Mouse (Mus musculus): ENCODE results near the gene Osbpl2. TPM values are rescaled to one million over a fixed set of nuclear protein-coding genes. Genes with fewer than 3 reads are reported as not detected.
A peak's percentile ranks its signal among the peaks of the same experiment; 100 is the strongest.

Osbpl2 gene
- polyA plus RNA-seq, 1 experiment from 2014 or later, result 38.2 TPM

GRCm38 (mm10) chr2:180124192-180124591 is 5.1 kb downstream of the Osbpl2 start:
- WGBS, result 83% methylated on average over 2 of the region's 2 CpGs
- H3K27ac ChIP-seq (ENCODE audit: low read length), result no peak overlapping the region
- H3K9me3 ChIP-seq (ENCODE audit: control insufficient read depth, low read depth, low read length), result no peaks in the 10 kb centered on the region
- H3K4me2 ChIP-seq (replicated peaks; ENCODE audit: low read depth, low read length), result no peak overlapping the region
- H3K9ac ChIP-seq (replicated peaks; ENCODE audit: low read depth, low read length), result no peak overlapping the region
- no peaks in the 10 kb centered on the region for H3K27me3 ChIP-seq (ENCODE audit: control insufficient read depth, insufficient read depth, low read length)
- ATAC-seq (ENCODE audit: insufficient number of reproducible peaks, insufficient read depth, low FRiP score, low read depth), result no peak
- no peaks in the 10 kb centered on the region for H3K36me3 ChIP-seq (ENCODE audit: control insufficient read depth, insufficient read depth, low read length)
- H3K4me1 ChIP-seq (ENCODE audit: control insufficient read depth, insufficient read depth, low read length), result peaks cover 20% of the 10 kb centered on the region
- H3K4me3 ChIP-seq (ENCODE audit: low read depth, low read length), result no peak overlapping the region

- 0 out of 2 replicates have a peak overlapping the region, but pooled peaks have one; percentile 10 for H3K27ac ChIP-seq (ENCODE audit: low read length)
Observed at GRCm38 (mm10) chr2:180126195-180126594, 7.1 kb downstream of the Osbpl2 start.

DNA sequence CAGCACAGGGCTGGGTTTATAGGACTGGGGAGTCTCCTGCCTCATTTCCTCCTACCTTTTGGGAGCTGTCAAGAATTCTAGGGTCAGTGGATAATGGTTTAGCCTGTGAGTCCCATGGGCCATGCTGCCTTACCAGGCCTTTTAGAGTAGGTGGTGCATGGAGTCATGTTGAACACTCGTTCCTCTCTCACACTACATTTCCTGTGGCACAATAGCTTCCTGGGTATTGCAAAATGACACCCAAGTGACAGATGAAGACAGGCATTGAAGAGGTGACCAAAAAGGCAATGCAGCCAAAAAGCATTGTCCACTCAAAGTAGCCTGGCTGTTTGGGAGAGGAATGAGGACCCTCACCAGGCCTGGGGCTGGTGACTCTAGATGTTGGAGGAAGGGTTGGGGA is 8.6 kb downstream of the Osbpl2 start:
- Histone ChIP-seq H3K27me3 (ENCODE audit: control insufficient read depth, insufficient read depth, low read length) (no peaks in the 10 kb centered on the region), H3K27ac (ENCODE audit: low read length) (no peak overlapping the region; the same call in 1 of the 2 replicates), H3K9me3 (ENCODE audit: control insufficient read depth, low read depth, low read length) (no peaks in the 10 kb centered on the region), H3K36me3 (ENCODE audit: control insufficient read depth, insufficient read depth, low read length) (no peaks in the 10 kb centered on the region), H3K4me1 (ENCODE audit: control insufficient read depth, insufficient read depth, low read length) (peaks cover 16% of the 10 kb centered on the region), H3K4me2 (replicated peaks; ENCODE audit: low read depth, low read length) (no peak overlapping the region), H3K4me3 (ENCODE audit: low read depth, low read length) (no peak overlapping the region), H3K9ac (replicated peaks; ENCODE audit: low read depth, low read length) (no peak overlapping the region)
- WGBS, result 64% methylated on average over 1 of the region's 1 CpGs
- no peak for ATAC-seq (ENCODE audit: insufficient number of reproducible peaks, insufficient read depth, low FRiP score, low read depth)

More at GRCm38 (mm10) chr2:180126195-180126594, 7.1 kb downstream of the Osbpl2 start:
- Histone ChIP-seq H3K9me3 (ENCODE audit: control insufficient read depth, low read depth, low read length) (no peaks in the 10 kb centered on the region), H3K4me3 (ENCODE audit: low read depth, low read length) (no peak overlapping the region), H3K36me3 (ENCODE audit: control insufficient read depth, insufficient read depth, low read length) (no peaks in the 10 kb centered on the region), H3K27me3 (ENCODE audit: control insufficient read depth, insufficient read depth, low read length) (no peaks in the 10 kb centered on the region), H3K9ac (replicated peaks; ENCODE audit: low read depth, low read length) (no peak overlapping the region), H3K4me1 (ENCODE audit: control insufficient read depth, insufficient read depth, low read length) (peaks cover 16% of the 10 kb centered on the region), H3K4me2 (replicated peaks; ENCODE audit: low read depth, low read length) (no peak overlapping the region)
- ATAC-seq (ENCODE audit: insufficient number of reproducible peaks, insufficient read depth, low FRiP score, low read depth), result peak; percentile 23; the same call in 1 of the 2 replicates
- WGBS, result 17% methylated on average over 4 of the region's 4 CpGs

DNA sequence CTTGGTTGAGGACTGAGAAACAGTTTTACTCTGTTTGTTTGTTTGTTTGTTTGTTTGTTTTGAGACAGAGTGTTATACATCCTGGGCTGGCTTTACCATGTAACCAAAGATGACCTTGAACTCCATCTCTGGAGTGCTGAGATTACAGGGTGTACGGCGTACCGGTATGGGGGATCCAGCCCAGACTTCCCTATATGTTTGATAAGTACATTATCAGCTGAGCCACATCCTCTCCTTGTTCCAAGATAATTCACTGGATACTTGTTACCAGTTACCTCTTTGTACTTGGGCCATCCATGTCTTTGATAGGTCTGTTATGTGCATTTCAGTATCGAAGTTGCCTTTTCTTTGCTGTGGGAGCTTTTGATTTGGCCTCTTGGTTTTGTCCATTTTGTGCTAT is 14.1 kb downstream of the Osbpl2 start:
- ATAC-seq (ENCODE audit: insufficient number of reproducible peaks, insufficient read depth, low FRiP score, low read depth), result no peak
- Histone ChIP-seq H3K27me3 (ENCODE audit: control insufficient read depth, insufficient read depth, low read length) (no peaks in the 10 kb centered on the region), H3K9ac (replicated peaks; ENCODE audit: low read depth, low read length) (no peak overlapping the region), H3K4me1 (ENCODE audit: control insufficient read depth, insufficient read depth, low read length) (no peaks in the 10 kb centered on the region), H3K27ac (ENCODE audit: low read length) (no peak overlapping the region), H3K4me2 (replicated peaks; ENCODE audit: low read depth, low read length) (no peak overlapping the region), H3K9me3 (ENCODE audit: control insufficient read depth, low read depth, low read length) (no peaks in the 10 kb centered on the region), H3K36me3 (ENCODE audit: control insufficient read depth, insufficient read depth, low read length) (no peaks in the 10 kb centered on the region), H3K4me3 (ENCODE audit: low read depth, low read length) (no peak overlapping the region)
- 93% methylated on average over 4 of the region's 4 CpGs for WGBS

GRCm38 (mm10) chr2:180133911-180134310 is 14.8 kb downstream of the Osbpl2 start:
- Histone ChIP-seq H3K4me1 (ENCODE audit: control insufficient read depth, insufficient read depth, low read length) (no peaks in the 10 kb centered on the region), H3K27me3 (ENCODE audit: control insufficient read depth, insufficient read depth, low read length) (no peaks in the 10 kb centered on the region), H3K36me3 (ENCODE audit: control insufficient read depth, insufficient read depth, low read length) (no peaks in the 10 kb centered on the region; the same call in 1 of the 2 replicates), H3K9me3 (ENCODE audit: control insufficient read depth, low read depth, low read length) (no peaks in the 10 kb centered on the region), H3K4me2 (replicated peaks; ENCODE audit: low read depth, low read length) (no peak overlapping the region), H3K4me3 (ENCODE audit: low read depth, low read length) (no peak overlapping the region), H3K27ac (ENCODE audit: low read length) (no peak overlapping the region), H3K9ac (replicated peaks; ENCODE audit: low read depth, low read length) (no peak overlapping the region)
- WGBS, result 88% methylated on average over 3 of the region's 3 CpGs
- no peak for ATAC-seq (ENCODE audit: insufficient number of reproducible peaks, insufficient read depth, low FRiP score, low read depth)

DNA sequence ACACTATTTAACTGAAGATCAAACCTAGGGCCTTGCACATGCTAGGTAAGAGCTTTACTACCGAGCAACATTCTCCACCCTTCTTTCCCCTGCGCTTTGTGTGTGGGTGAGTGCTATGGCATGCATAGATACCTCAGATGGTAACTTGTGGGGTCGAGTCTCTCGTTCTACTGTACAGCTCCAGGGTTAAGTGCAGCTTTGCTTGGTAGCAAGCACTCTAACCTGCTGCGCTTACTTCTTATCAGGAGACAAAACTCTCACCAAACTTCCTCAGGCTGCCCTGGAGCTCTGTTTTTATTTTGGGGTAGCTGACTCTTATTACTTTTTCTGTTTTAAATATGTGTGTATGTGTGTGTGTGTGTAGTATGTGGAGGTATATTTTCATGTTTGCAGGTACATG is 16.3 kb downstream of the Osbpl2 start:
- H3K36me3 ChIP-seq (ENCODE audit: control insufficient read depth, insufficient read depth, low read length), result peaks cover under 1% of the 10 kb centered on the region; the same call in 1 of the 2 replicates
- H3K4me1 ChIP-seq (ENCODE audit: control insufficient read depth, insufficient read depth, low read length), result no peaks in the 10 kb centered on the region
- no peaks in the 10 kb centered on the region for H3K27me3 ChIP-seq (ENCODE audit: control insufficient read depth, insufficient read depth, low read length)
- no peaks in the 10 kb centered on the region for H3K9me3 ChIP-seq (ENCODE audit: control insufficient read depth, low read depth, low read length)
- H3K4me3 ChIP-seq (ENCODE audit: low read depth, low read length), result no peak overlapping the region
- no peak overlapping the region for H3K27ac ChIP-seq (ENCODE audit: low read length)
- ATAC-seq (ENCODE audit: insufficient number of reproducible peaks, insufficient read depth, low FRiP score, low read depth), result no peak
- no peak overlapping the region for H3K4me2 ChIP-seq (replicated peaks; ENCODE audit: low read depth, low read length)
- WGBS, result 78% methylated on average over 5 of the region's 5 CpGs
- H3K9ac ChIP-seq (replicated peaks; ENCODE audit: low read depth, low read length), result no peak overlapping the region

DNA sequence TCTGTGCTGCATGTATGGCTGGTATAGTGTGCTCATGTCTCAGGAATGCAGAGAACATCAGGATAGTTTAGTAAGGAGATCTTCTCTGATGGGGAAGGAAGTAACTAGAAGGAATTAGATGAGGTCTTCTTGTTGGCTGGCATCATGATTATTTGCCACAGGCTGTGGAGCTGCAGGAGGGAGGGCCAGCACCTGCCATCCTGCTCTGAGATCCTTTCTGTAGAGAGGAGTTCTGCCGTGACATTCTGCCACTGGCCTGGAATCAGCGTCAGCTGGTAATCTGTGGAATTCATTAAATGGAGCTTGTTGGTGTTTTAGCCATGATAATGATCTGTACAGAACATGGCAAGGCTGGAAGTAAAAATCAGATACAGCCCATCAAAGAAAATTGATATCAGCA is 27.0 kb downstream of the Osbpl2 start:
- Histone ChIP-seq H3K27me3 (ENCODE audit: control insufficient read depth, insufficient read depth, low read length) (no peaks in the 10 kb centered on the region), H3K27ac (ENCODE audit: low read length) (no peak overlapping the region), H3K4me1 (ENCODE audit: control insufficient read depth, insufficient read depth, low read length) (no peaks in the 10 kb centered on the region), H3K9ac (replicated peaks; ENCODE audit: low read depth, low read length) (no peak overlapping the region), H3K4me2 (replicated peaks; ENCODE audit: low read depth, low read length) (no peak overlapping the region), H3K36me3 (ENCODE audit: control insufficient read depth, insufficient read depth, low read length) (peaks cover 41% of the 10 kb centered on the region), H3K4me3 (ENCODE audit: low read depth, low read length) (no peak overlapping the region), H3K9me3 (ENCODE audit: control insufficient read depth, low read depth, low read length) (no peaks in the 10 kb centered on the region)
- ATAC-seq (ENCODE audit: insufficient number of reproducible peaks, insufficient read depth, low FRiP score, low read depth), result no peak
- WGBS, result 85% methylated on average over 2 of the region's 2 CpGs

DNA sequence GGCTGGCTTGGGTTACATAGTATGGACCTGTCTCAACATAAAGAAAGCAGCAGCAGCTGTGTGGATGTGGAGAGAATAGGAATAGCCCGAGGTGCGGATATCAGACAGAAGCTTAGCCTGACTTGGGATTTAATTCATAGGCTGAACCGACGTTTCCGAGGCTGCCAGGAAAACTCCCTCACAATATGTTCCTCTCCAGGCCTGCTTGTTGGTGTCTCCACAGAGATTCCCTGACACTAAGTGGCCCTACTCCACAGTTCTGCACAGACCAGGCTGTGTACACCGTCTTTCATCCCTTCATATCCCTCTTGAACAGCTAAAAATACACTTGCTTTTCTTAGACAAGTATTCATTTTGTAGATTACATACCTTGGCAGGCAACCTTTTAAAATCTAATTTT is 28.3 kb downstream of the Osbpl2 start:
- no peak for ATAC-seq (ENCODE audit: insufficient number of reproducible peaks, insufficient read depth, low FRiP score, low read depth)
- H3K27me3 ChIP-seq (ENCODE audit: control insufficient read depth, insufficient read depth, low read length), result no peaks in the 10 kb centered on the region
- 87% methylated on average over 6 of the region's 6 CpGs for WGBS
- H3K4me3 ChIP-seq (ENCODE audit: low read depth, low read length), result no peak overlapping the region
- no peak overlapping the region for H3K27ac ChIP-seq (ENCODE audit: low read length)
- H3K9ac ChIP-seq (replicated peaks; ENCODE audit: low read depth, low read length), result no peak overlapping the region
- no peaks in the 10 kb centered on the region for H3K4me1 ChIP-seq (ENCODE audit: control insufficient read depth, insufficient read depth, low read length)
- H3K36me3 ChIP-seq (ENCODE audit: control insufficient read depth, insufficient read depth, low read length), result peaks cover 43% of the 10 kb centered on the region
- H3K4me2 ChIP-seq (replicated peaks; ENCODE audit: low read depth, low read length), result no peak overlapping the region
- H3K9me3 ChIP-seq (ENCODE audit: control insufficient read depth, low read depth, low read length), result no peaks in the 10 kb centered on the region

DNA sequence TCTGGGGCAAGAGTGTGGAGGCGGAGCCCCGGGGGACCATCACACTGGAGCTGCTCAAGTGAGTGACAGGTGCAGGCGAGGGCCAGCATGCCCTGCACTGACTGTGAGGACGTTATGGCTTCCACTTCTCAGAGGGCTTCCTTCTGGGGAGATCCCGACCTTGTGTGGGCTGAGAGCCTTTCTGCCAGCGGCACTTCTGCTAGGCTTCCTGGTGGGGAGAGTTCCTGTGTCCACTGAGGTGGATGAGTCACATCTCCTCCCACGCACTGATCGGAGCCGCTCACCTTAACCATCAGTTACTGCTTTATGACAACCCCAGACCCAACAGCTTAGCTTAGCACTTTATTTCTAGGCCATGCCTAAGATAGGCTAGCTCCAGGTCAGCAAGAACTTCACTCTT is 29.4 kb downstream of the Osbpl2 start:
- no peak overlapping the region for H3K4me3 ChIP-seq (ENCODE audit: low read depth, low read length)
- H3K9ac ChIP-seq (replicated peaks; ENCODE audit: low read depth, low read length), result no peak overlapping the region
- H3K27me3 ChIP-seq (ENCODE audit: control insufficient read depth, insufficient read depth, low read length), result no peaks in the 10 kb centered on the region
- H3K27ac ChIP-seq (ENCODE audit: low read length), result no peak overlapping the region
- ATAC-seq (ENCODE audit: insufficient number of reproducible peaks, insufficient read depth, low FRiP score, low read depth), result no peak
- H3K4me1 ChIP-seq (ENCODE audit: control insufficient read depth, insufficient read depth, low read length), result no peaks in the 10 kb centered on the region
- no peaks in the 10 kb centered on the region for H3K9me3 ChIP-seq (ENCODE audit: control insufficient read depth, low read depth, low read length)
- peaks cover 44% of the 10 kb centered on the region for H3K36me3 ChIP-seq (ENCODE audit: control insufficient read depth, insufficient read depth, low read length)
- WGBS, result 88% methylated on average over 9 of the region's 9 CpGs
- no peak overlapping the region for H3K4me2 ChIP-seq (replicated peaks; ENCODE audit: low read depth, low read length)

All from stomach, embryonic 14.5 days (tissue).